Mouse (Mus musculus) embryo, embryonic 10 days (tissue): ENCODE results near the gene Nol6.
"Not testable (repeated sequence)": the region's sequence is repeated elsewhere in the genome, so short reads cannot be mapped to it uniquely, and the experiment has no call there.

Experiments used
- DNase-seq: peaks from one replicate; pipeline ENCODE4 v3.0.0-alpha.2; 2015; ENCODE audit warnings: low spot score

The Nol6 gene

GRCm38 (mm10) chr4:41082803-41083202 lies 41.5 kb downstream of the Nol6 start:
- not testable (repeated sequence) for DNase-seq

DNA sequence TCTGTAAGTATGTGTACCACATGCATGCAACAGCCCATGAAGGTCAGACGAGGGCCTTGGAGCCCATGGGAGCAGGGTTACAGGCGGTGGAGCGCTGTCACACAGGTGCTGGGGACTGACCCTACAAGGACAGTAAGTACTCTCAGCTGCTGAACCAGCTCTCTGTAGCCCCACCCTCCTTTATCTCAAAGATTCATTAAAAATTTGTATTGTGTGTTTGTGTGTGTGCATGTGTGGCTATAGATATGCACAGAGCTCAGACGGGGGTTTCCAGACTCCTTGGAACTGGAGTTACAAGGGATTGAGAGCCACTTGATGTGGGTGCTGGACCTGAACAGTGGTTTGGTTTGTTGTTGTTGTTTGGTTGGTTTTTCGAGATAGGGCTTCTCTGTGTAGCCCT lies 42.5 kb downstream of the Nol6 start:
- no peak for DNase-seq

- no peak for DNase-seq
Observed at GRCm38 (mm10) chr4:41078726-41079125, 45.5 kb downstream of the Nol6 start.

- no peak for DNase-seq
Observed at GRCm38 (mm10) chr4:41074461-41074860, 49.8 kb downstream of the Nol6 start.

DNA sequence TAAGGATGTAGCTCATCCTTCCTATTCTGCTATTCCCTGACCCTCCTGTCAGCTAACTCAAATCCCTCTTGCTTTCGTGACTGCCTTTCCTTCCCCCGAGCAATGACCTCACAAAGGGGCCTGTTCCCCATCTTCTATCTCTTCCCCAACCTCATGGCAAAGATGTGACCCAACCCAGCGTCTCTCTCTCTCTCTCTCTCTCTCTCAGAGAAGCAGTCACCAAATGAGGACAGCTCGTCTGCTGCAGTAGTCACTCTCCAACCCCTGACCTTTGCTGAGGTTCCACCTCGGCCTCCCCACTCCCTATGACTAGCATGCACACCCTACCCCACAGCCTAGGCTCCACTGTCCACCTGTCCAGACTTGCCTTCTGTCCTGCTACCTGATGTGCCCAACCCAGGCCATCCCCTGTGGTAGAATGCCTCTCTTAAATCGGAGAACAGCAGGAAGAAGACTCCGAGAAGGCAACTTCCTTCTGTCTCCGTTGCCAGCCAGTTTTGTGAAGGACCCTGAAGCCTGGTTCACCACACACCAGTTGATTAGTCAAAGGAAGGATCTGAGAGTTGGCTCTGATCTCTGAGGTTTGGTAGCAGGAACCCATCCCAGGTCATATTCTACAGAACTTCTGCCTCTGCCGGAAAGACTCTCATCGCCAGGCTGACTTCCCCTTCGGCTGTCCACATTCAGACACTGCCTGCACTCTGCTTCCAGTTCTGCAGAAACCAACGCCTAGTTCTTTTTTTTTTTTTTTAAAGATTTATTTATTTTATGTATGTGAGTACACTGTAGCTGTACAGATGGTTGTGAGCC lies 51.0 kb downstream of the Nol6 start:
- DNase-seq: no peak

DNA sequence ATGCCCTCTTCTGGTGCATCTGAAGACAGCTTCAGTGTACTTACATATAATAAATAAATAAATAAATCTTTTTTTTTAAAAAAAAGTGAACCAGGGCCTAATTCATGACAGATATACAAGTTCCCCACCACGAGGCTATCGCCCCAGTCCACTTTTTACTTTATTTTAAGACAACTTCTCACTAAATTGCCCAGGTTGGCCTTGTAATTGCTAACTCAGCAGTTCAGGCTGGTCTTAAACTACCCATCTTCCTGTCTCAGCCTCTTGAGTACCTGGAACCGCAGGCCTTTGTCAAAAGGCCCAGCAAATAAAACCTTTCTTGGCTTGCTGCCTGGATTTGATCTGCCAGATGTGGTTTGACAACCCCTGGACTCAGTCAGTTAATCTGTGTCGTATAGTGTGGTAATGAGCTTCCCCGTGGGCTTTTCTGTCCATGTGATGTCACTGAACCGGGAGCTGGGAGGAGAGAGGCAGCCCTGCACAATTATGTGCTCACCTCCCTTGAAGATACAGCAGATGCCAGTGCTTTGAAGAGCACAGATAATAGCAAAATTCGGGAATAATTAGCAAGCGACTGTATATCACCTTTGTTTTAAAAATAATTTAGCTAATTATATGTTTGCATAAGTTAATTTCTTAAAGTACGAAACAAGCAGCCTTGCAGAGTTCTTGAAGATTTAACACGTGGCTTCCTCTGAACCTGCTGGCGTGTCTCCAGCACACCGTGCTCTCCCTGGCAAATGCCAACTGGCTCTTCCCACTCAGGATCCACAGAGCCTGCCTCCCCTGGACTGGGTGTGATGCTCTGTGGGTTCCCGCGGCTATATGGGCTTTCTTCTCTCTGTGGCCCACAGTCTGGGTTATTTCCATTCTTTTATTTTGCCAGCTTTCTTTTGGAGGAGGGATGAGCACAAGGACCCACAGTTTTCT lies 52.5 kb downstream of the Nol6 start:
- no peak for DNase-seq

DNA sequence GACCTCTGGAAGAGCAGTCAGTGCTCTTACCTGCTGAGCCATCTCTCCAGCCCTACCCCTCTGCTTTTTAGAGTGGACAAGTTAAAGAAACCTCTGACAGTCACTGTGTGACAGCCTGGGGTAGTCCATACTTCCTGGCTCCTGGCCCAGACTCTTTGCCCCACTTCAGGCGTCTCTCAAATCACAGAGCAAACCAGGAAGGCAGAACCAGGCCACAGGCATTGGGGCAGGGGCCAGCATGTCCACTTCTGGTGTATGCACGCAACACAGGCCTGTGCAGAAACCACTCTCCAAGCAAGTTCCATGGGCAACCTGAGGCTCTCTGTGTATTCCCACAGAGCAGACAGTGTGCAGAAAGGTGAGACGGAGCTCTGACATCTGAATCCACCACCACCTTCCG lies 59.1 kb downstream of the Nol6 start:
- no peak for DNase-seq
